Mouse (Mus musculus): ENCODE results near the gene Fis1.
"Not testable (repeated sequence)": the region's sequence is repeated elsewhere in the genome, so short reads cannot be mapped to it uniquely, and the experiment has no call there.

The Fis1 gene

DNA sequence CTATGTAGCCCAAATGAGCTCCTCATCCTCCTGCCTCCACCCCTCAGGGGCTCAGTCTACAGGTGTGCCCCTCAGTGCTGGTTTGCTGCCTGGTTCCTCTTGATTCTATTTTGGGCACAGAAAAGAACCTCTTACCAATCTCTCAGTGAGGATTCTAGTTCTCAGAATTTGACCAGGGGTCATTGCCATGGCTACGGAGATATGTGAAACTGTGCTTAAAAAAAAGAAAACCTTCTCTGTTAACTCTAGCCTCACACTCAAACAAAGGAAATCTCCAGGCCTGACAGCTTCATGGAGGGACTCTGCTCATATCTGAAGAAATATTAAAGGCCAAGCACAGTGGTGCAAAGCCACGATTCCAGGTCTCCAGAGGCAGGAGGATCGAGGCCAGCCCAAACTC, 10.3 kb upstream of the Fis1 start:
- no peak for DNase-seq

- no peak for DNase-seq
Measured at GRCm38 (mm10) chr5:136943382-136943781, 9.7 kb upstream of the Fis1 start.

- DNase-seq, result no peak
Measured at GRCm38 (mm10) chr5:136945084-136945483, 8.0 kb upstream of the Fis1 start.

GRCm38 (mm10) chr5:136947874-136948273, 5.2 kb upstream of the Fis1 start:
- no peak for DNase-seq

GRCm38 (mm10) chr5:136949551-136950336, 3.3 kb upstream of the Fis1 start:
- not testable (repeated sequence) for DNase-seq

- no peak for DNase-seq
Measured at GRCm38 (mm10) chr5:136950521-136950920, 2.6 kb upstream of the Fis1 start.

DNA sequence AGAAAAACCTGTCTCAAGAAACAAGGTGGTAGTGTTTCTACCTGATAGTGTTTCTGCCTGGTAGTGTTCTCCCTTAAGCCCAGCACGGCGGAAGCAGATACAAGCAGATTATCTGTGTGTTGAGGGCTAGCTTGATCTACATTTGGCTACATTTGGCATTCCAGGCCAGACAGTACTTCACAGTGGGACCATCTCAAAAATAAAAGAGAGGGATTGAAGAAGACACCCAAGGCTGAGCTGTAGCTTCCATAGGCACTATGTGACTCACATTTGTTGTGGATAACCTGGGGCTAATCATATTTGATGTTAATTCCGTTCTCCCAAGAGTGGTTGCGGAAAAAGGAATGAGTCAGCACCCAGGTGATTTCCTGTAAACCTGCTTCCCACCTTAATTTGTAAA, 922 bp upstream of the Fis1 start:
- no peak for DNase-seq

DNA sequence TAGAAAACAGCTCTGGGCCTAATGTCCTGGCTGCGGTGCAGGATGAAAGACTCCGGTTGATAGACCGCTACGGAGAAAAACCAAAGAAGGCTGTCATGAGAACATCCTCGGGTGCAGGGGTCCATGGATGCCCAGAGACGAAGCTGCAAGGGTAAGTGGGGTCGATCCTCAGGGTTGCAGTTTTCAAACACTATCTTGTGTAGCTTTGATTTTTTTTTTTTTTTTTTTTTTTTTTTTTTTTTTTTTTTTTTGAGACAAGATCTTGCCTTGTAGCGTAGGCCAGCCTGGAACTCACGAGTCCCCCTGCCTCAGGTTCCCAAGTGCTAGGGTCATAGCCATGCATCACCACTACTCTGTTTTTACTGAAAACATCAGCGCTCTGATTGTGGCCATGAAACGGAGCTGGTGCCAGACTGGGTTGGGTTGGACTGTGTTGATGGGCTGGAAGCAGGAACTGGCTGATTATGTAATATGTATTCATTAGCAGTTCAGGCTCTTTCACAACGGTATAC, 421 bp downstream of the Fis1 start:
- no peak for DNase-seq

DNA sequence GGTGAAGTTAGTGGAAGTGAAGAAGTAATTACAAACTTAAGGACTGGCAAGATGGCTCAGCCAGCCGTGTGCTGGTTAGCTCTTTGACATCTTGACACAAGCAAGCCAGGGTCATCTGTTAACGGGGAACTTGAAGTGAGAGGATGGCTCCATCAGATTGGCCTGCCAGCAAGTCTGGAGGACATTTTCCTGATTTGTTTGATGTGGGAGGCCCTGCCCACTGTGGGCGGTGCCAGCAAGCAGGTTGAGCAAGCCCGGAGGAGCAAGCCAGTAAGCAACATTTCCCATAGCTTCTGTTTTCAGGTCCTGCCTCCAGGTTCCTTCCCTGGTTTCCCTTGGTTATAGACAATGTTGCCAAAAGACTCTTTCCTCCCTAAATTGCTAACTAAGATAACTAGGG, 2.5 kb downstream of the Fis1 start:
- DNase-seq, result no peak

DNA sequence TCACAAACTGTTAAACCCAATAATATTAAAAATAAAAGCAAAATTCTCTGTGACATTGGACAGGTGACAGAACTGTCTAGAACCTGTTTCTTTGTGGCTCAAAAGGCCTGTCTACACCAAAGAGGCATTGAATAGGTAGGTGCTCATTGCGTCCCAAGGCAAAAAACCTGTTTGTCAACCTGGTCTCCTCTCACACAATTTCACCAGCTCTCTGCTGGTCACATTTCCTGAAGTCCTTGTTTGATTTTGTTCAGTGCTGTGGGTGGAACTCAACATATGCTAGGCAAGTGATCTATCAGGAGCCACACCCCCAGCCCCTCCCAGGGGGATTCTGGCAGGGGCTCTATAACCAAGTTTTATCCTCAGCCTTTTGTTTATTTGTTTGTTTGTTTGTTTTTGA, 4.2 kb downstream of the Fis1 start:
- DNase-seq, result no peak

DNA sequence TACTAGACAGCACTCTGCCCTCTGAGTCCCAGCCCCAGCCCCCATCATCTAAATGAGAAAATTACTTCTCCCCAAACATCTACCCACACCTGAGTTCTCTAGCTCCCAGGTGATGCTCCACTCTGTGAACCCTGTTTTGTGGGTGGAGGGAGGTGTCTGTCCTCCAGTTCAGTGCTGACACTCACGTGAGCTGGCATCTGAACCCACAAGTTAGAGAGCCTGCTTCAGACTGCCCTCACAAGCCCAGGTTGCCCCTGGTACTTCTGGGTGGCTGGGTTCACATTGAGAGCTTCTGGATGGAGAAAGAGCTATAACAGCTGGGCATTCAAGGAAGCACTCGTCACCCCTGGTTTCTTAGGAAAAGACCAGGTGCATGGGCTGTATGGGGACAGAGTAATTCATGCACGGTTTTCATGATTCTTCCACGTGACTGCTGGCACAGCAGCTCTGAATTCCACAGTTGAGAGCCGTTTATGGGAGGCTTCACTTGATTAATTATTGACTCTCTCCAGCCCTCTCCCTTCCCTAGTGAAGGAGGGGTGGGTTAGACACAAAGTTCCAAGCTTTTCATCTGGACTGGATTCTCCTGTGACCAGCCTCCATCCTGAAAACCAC, 6.0 kb downstream of the Fis1 start:
- DNase-seq, result no peak

DNA sequence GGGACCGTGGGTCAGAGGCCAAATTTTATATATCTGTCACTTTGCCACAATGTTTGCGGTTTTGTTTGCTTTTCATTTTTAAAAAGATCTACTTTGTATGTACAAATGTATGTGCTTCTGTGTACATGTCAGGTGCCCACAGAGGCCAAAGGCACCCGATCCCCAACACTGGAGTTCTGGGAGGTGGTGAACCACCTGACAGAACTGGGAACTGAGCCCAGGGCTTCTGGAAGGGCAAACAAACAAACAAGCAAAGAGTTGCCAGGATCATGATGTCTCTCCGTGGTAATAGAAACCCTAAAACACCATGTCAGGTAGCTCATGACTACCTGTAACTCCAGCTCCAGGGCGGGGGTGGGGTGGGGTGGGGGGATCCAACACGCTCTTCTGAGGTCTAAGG, 7.0 kb downstream of the Fis1 start:
- DNase-seq, result no peak

GRCm38 (mm10) chr5:136961334-136961982, 8.4 kb downstream of the Fis1 start:
- no peak for DNase-seq

DNA sequence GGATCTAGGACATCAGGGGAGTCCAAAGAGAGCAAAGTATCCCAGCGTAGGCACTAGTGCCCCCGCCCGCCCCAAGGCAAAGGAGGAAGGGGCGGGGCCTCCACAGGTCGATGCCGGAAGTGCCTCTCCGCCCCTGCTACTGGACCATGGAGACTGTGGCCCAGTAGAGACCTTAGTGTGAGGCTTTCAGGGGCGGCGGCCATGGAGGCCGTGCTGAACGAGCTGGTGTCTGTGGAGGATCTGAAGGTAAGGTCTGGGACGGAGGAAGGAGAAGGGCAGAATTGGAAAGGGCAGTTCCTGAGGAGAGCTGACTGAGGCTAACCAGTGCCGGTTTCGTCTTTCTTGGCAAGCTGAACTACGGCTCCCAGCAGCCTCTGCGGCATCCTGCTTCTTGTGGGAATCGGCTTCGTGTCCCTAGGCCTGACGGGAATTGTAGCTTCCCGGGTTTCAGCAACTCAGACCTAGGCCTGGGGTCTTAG, 8.9 kb downstream of the Fis1 start:
- peak; percentile 81 for DNase-seq

- peak; percentile 76 for DNase-seq
Measured at GRCm38 (mm10) chr5:136962501-136962900, 9.4 kb downstream of the Fis1 start.

DNA sequence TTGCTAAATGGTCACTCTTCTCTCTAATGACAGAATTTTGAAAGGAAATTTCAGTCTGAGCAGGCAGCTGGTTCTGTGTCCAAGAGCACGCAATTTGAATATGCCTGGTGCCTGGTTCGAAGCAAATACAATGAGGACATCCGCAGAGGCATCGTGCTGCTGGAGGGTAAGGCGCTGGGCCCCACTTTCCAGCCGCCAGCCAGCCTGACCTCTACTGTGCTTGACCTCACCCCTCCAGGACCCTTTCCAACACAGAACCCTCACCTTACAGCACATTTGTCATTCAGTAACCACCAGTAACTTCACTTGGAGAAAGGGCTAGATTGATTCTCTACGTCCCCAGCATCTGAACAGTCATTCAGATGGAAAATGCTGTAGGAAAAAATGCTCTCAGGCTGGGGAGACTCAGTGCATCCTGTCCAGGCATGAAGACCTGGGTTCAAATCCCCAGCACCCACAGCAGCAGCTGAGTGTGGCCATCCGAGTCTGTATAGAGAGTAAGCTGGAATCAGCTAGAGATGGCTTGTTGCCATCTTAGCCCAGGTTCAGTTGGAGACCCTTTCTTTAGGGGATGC, 10.0 kb downstream of the Fis1 start:
- no peak for DNase-seq

- no peak for DNase-seq
Measured at GRCm38 (mm10) chr5:136965210-136965609, 12.1 kb downstream of the Fis1 start.

- DNase-seq, result no peak
Measured at GRCm38 (mm10) chr5:136965686-136966085, 12.6 kb downstream of the Fis1 start.

DNA sequence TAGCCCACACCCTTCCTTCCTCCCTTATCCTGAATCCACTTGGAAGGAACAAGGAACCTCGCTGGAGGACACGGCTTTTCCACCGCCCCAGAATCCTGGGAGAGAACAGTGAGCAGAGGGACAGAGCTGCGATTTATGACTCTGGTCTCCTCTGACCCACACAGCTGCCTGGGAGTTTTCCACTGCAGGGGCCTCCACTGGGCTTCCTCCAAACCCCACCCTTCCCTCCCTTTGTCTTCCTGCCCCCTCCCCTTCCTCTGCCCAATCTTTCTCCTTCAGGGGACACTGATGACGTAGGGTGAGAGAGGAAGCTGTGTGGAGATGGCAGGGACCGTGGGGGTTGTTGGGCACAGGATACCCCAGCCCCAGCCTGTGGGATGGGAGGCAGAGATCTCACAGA, 13.3 kb downstream of the Fis1 start, which contains the start of gene Cldn15:
Gene Cldn15, plus strand, starts transcription at position 286 of the 400 bp plus-strand sequence.
- DNase-seq, result no peak

GRCm38 (mm10) chr5:136966861-136967455, 13.9 kb downstream of the Fis1 start:
- DNase-seq, result no peak

DNA sequence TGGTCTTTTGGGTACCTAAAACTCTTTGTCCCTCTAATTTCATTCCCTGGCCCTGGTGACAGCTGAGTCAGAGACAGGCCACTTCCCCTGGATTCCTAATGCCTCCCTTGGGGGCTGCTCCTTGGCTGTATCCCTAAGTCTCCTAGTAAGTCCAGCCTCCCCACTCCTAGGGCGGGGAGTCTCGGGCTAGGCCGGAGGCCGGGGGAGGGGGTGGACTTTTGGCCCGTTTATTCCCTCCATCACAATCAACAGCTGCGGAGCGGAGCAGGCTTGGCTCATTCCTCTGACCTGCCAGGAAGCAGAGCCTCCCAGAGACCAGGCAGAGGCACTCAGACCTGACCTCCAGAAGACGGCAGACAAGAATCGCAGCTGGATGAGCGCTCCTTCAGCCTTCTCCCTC, 14.5 kb downstream of the Fis1 start:
- DNase-seq, result no peak

- peak; percentile 43 for DNase-seq
Measured at GRCm38 (mm10) chr5:136970703-136971102, 17.6 kb downstream of the Fis1 start.

DNA sequence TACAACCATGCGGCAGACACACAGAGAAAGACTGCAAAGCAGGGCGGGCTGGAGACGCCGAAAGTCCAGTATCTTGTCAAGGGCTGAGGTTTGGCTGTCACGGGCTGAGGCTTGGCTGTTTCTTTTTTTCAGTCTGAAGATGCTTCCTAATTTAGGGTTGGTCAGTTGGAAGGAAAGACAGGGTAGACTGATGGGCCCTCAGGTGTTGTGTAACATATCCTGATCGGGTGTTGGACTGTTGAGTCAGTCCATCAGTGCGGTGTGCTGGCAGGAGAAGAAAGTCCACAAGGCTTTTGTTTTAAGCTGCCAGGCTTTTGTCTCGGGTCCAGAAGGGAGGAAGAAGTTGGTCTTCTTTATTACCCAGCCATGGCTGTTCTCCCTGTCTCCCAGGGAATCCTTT, 20.6 kb downstream of the Fis1 start:
- no peak for DNase-seq
